Mouse (Mus musculus) kidney, adult 2 months (tissue): ENCODE measurements at regions not wholly inside any gene's neighbourhood (a gene's known extent, or its start where the extent isn't known, plus 50 kb on each side); places are given as distances from the start of the nearest gene placed in this dataset.

ENCODE experiments used
- DNase-seq: peaks from one replicate; pipeline ENCODE4 v3.0.0; 2021
- H3K27ac ChIP-seq: fragments of 200-500 bp; 2 replicates; pipeline ENCODE4 v1.5.1; 2012; ENCODE audit warnings: low read depth, low read length, control low read depth, inconsistent platforms; ENCODE audit not compliant: insufficient read depth
- H3K27me3 ChIP-seq: fragments of 200-500 bp; replicated peaks from 2 replicates; pipeline ENCODE4 v1.6.1; 2012; ENCODE audit warnings: mild to moderate bottlenecking, moderate library complexity, low read length, inconsistent platforms; ENCODE audit not compliant: control insufficient read depth, insufficient read depth
- H3K36me3 ChIP-seq: fragments of 200-500 bp; 2 replicates; pipeline ENCODE4 v1.6.1; 2012; ENCODE audit warnings: mild to moderate bottlenecking, moderate library complexity, low read length, inconsistent platforms; ENCODE audit not compliant: control insufficient read depth, insufficient read depth
- H3K4me1 ChIP-seq: fragments of 200-500 bp; 2 replicates; pipeline ENCODE4 v1.6.1; 2011; ENCODE audit warnings: low read length; ENCODE audit not compliant: control insufficient read depth, insufficient read depth
- H3K4me3 ChIP-seq: fragments of 200-500 bp; 2 replicates; pipeline ENCODE4 v1.5.1; 2011; ENCODE audit warnings: mild to moderate bottlenecking, low read depth, low read length, control low read depth; ENCODE audit not compliant: insufficient read depth
- CTCF ChIP-seq: fragments of 200-500 bp; conservative IDR thresholded peaks from 2 replicates; pipeline ENCODE4 v1.5.1; 2011; ENCODE audit warnings: low read depth, mild to moderate bottlenecking, control low read depth, low read length, moderate library complexity, mixed read lengths; ENCODE audit not compliant: insufficient read depth, insufficient read length
- POLR2A ChIP-seq: fragments of 200-500 bp; IDR thresholded peaks from one replicate; pipeline ENCODE4 v1.6.1; 2011; ENCODE audit warnings: low read depth, low read length, control low read depth
- WGBS: fragments of 180-500 bp; shearing (Covaris S2); methylation state at CpG from one replicate; pipeline ENCODE4 v1.1.7; 2018; 5-methylcytosine and 5-hydroxymethylcytosine counted together

- H3K4me1 ChIP-seq, result no peaks in the 10 kb centered on the region
- TF ChIP-seq POLR2A (no peak), CTCF (no peak)
- no peak for DNase-seq
- H3K27me3 ChIP-seq, result no peaks in the 10 kb centered on the region
- 45% methylated on average over 14 of the region's 14 CpGs for WGBS
- no peak overlapping the region for H3K27ac ChIP-seq
- H3K36me3 ChIP-seq, result no peaks in the 10 kb centered on the region
- no peak overlapping the region for H3K4me3 ChIP-seq
Measured at GRCm38 (mm10) chr2:57856524-57857107, 141.1 kb upstream of the Galnt5 start.

GRCm38 (mm10) chr2:57865289-57865688 is 132.4 kb upstream of the Galnt5 start:
- DNase-seq, result no peak
- Histone ChIP-seq H3K36me3 (no peaks in the 10 kb centered on the region), H3K4me3 (no peak overlapping the region), H3K27ac (no peak overlapping the region), H3K4me1 (no peaks in the 10 kb centered on the region), H3K27me3 (no peaks in the 10 kb centered on the region)
- TF ChIP-seq POLR2A, result no peak
- no peak for TF ChIP-seq CTCF
- 53% methylated on average over 1 of the region's 1 CpGs for WGBS

GRCm38 (mm10) chr2:57868046-57868445 is 129.6 kb upstream of the Galnt5 start:
- 70% methylated on average over 2 of the region's 2 CpGs for WGBS
- no peak for DNase-seq
- Histone ChIP-seq H3K27ac (no peak overlapping the region), H3K4me1 (no peaks in the 10 kb centered on the region), H3K27me3 (no peaks in the 10 kb centered on the region), H3K4me3 (no peak overlapping the region), H3K36me3 (no peaks in the 10 kb centered on the region)
- TF ChIP-seq CTCF (no peak), POLR2A (no peak)

GRCm38 (mm10) chr2:57900168-57900567 is 97.5 kb upstream of the Galnt5 start:
- WGBS, result 92% methylated on average over 7 of the region's 7 CpGs

GRCm38 (mm10) chr2:57900580-57901247 is 97.0 kb upstream of the Galnt5 start:
- TF ChIP-seq CTCF (no peak), POLR2A (no peak)
- Histone ChIP-seq H3K27ac (no peak overlapping the region), H3K4me3 (no peak overlapping the region), H3K4me1 (no peaks in the 10 kb centered on the region), H3K36me3 (no peaks in the 10 kb centered on the region), H3K27me3 (no peaks in the 10 kb centered on the region)
- no peak for DNase-seq
- 73% methylated on average over 9 of the region's 9 CpGs for WGBS

More at GRCm38 (mm10) chr2:57900168-57900567, 97.5 kb upstream of the Galnt5 start:
- Histone ChIP-seq H3K27me3 (no peaks in the 10 kb centered on the region), H3K36me3 (no peaks in the 10 kb centered on the region), H3K27ac (no peak overlapping the region), H3K4me1 (no peaks in the 10 kb centered on the region), H3K4me3 (no peak overlapping the region)
- no peak for TF ChIP-seq CTCF
- TF ChIP-seq POLR2A, result no peak
- DNase-seq, result no peak

GRCm38 (mm10) chr2:57905184-57905583 is 92.5 kb upstream of the Galnt5 start:
- TF ChIP-seq POLR2A, result no peak
- no peak for TF ChIP-seq CTCF

GRCm38 (mm10) chr2:57906939-57907338 is 90.7 kb upstream of the Galnt5 start:
- no peak for DNase-seq
- TF ChIP-seq POLR2A, result no peak
- TF ChIP-seq CTCF, result no peak
- no peaks in the 10 kb centered on the region for H3K27me3 ChIP-seq
- H3K4me3 ChIP-seq, result no peak overlapping the region
- no peaks in the 10 kb centered on the region for H3K36me3 ChIP-seq
- no peaks in the 10 kb centered on the region for H3K4me1 ChIP-seq
- 92% methylated on average over 5 of the region's 5 CpGs for WGBS
- no peak overlapping the region for H3K27ac ChIP-seq

More at GRCm38 (mm10) chr2:57905184-57905583, 92.5 kb upstream of the Galnt5 start:
- Histone ChIP-seq H3K27ac (no peak overlapping the region), H3K27me3 (no peaks in the 10 kb centered on the region), H3K4me1 (no peaks in the 10 kb centered on the region), H3K36me3 (no peaks in the 10 kb centered on the region), H3K4me3 (no peak overlapping the region)
- no peak for DNase-seq
- WGBS, result 95% methylated on average over 2 of the region's 2 CpGs
